ENCODE assay signal across 17 mouse cellular contexts in the genomic region with DNA sequence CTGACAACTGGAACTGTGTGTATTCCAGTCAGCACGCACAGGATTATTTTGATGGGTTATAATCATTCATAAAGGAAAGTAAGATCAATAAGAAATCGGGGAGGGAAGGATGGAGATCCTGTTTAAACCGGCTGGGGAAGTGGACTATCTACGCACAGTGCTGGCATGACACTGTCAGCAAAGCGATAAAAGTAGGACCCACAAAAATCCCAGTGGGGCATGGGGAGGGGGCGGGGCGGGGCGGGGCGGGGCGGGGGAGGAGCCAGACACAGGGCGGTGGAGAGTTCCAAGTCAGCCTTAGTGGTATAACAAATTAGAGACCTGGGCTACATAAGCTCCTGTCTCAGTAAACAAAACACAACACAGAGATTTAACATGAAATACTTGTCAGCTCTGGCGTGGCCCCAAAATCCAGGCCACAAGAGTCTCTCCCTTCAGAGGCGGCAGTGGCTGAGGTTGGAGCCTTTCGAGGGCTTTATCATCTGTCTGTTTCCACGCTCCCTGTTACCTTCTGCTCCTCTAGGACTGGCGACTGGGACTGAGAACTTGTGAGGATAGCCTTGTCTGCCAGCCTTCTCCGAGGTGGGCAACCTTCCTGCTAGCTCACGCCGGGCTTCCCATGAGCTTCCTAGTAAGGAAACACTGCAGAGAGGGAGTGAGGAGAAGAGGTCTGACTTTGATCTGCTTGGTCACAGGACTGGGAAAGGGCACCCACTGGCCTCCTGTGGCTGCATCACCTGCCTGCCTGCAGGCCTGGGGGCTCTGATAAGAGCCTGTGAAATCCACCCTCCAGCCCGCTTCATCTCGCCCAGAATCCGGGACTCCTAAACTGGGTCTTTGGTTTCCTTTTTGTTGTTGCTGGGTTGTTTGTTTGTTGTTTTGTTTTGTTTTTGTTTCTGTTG.
DNase-seq lines count a peak whose midpoint lies in the region; ATAC-seq and TF ChIP-seq lines count a peak whose summit lies in the region.
"Had no signal": no experiment of that assay in that cellular context is flagged by ENCODE, and none has a peak within 500 bp of the region (broad histone marks: within the 10 kb centered on the region; RNA-seq: fewer than 3 reads in every experiment).

No protein-coding gene starts in this region.

- ATAC-seq in lung, embryonic 16.5 days (ENCODE audit: low read depth), result peak; percentile 1; the same call in 1 of the 2 replicates
- peak; percentile 36 for ATAC-seq in megakaryocyte-erythroid progenitor cell, adult 5-6 weeks (replicated peaks; ENCODE audit: low FRiP score, low TSS enrichment, poor library complexity, severe bottlenecking)
- ATAC-seq: activated CD4-positive, CD25-positive, alpha-beta regulatory T cell, adult 4 months; forebrain, embryonic 16.5 days; inflammation-experienced regulatory T-cells, adult 6 months had no signal

- no peak overlapping the region for H3K4me2 ChIP-seq in lung, embryonic 16.5 days (ENCODE audit: low read depth, low read length)
- H3K4me2 ChIP-seq: embryonic facial prominence, embryonic 12.5 days had no signal

- H3K27me3 ChIP-seq in heart, embryonic 10.5 days (ENCODE audit: insufficient read depth, poor library complexity, severe bottlenecking), result 0 out of 2 replicates have a peak, but pooled peaks cover 4% of the 10 kb centered on the region
- H3K27me3 ChIP-seq in lung, embryonic 16.5 days (ENCODE audit: control insufficient read depth, insufficient read depth, low read depth, low read length), result no peaks in the 10 kb centered on the region
- H3K27me3 ChIP-seq in limb, embryonic 10.5 days (ENCODE audit: low read depth, poor library complexity, severe bottlenecking), result no peaks in the 10 kb centered on the region
- H3K27me3 ChIP-seq: embryonic facial prominence, embryonic 12.5 days had no signal

- peak overlapping the region; percentile 81 for H3K27ac ChIP-seq in heart, embryonic 10.5 days
- H3K27ac ChIP-seq in lung, embryonic 16.5 days (ENCODE audit: low read length), result peak overlapping the region; percentile 69
- H3K27ac ChIP-seq in limb, embryonic 10.5 days, result peak overlapping the region; percentile 47; the same call in 1 of the 2 replicates
- H3K27ac ChIP-seq: embryonic facial prominence, embryonic 12.5 days had no signal

- H3K36me3 ChIP-seq in heart, embryonic 10.5 days, result no peaks in the 10 kb centered on the region
- no peaks in the 10 kb centered on the region for H3K36me3 ChIP-seq in lung, embryonic 16.5 days (ENCODE audit: control insufficient read depth, insufficient read depth, low read length)
- no peaks in the 10 kb centered on the region for H3K36me3 ChIP-seq in limb, embryonic 10.5 days
- H3K36me3 ChIP-seq: embryonic facial prominence, embryonic 12.5 days had no signal

- no peak for DNase-seq in heart, embryonic 10.5 days (ENCODE audit: low spot score)
- no peak for DNase-seq in heart, adult 8-10 months (ENCODE audit: low spot score)
- DNase-seq in lung, adult 2 months, result no peak
- DNase-seq in limb, embryonic 10.5 days (ENCODE audit: low spot score), result no peak
- DNase-seq in spleen, postnatal 4 days (ENCODE audit: low spot score in 2 of 2), result no peak
- DNase-seq in layer of hippocampus, adult 18-20 months (ENCODE audit: low spot score in 2 of 2), result no peak
- DNase-seq: cerebellum, postnatal 10 days; kidney, postnatal 25 days; layer of hippocampus, postnatal 36 days; thymus, postnatal 25 days had no signal

- WGBS in heart, embryonic 10.5 days, result 19% methylated on average over 22 of the region's 22 CpGs
- 39% methylated on average over 22 of the region's 22 CpGs for WGBS in lung, embryonic 16.5 days
- WGBS in lung, adult 2 months, result 46% methylated on average over 22 of the region's 22 CpGs
- WGBS in limb, embryonic 10.5 days, result 35% methylated on average over 22 of the region's 22 CpGs

- H3K4me1 ChIP-seq in heart, embryonic 10.5 days, result peaks cover 73% of the 10 kb centered on the region
- H3K4me1 ChIP-seq in lung, embryonic 16.5 days (replicated peaks; ENCODE audit: control insufficient read depth, insufficient read depth, low read length), result peaks cover 64% of the 10 kb centered on the region
- H3K4me1 ChIP-seq in lung, adult 2 months (ENCODE audit: control insufficient read depth, insufficient read depth, low read length), result peaks cover 13% of the 10 kb centered on the region
- H3K4me1 ChIP-seq in limb, embryonic 10.5 days, result peaks cover 25% of the 10 kb centered on the region

- no peaks in the 10 kb centered on the region for H3K9me3 ChIP-seq in heart, embryonic 10.5 days
- no peaks in the 10 kb centered on the region for H3K9me3 ChIP-seq in lung, embryonic 16.5 days (ENCODE audit: control insufficient read depth, low read length)
- H3K9me3 ChIP-seq in limb, embryonic 10.5 days (replicated peaks), result no peaks in the 10 kb centered on the region
- H3K9me3 ChIP-seq: embryonic facial prominence, embryonic 12.5 days; megakaryocyte, embryonic 14.5 days had no signal

- TF ChIP-seq CTCF in lung, adult 2 months (IDR thresholded peaks at IDR 0.05; ENCODE audit: insufficient read depth, low read length), result no peak

- peak overlapping the region; percentile 33 for H3K9ac ChIP-seq in lung, embryonic 16.5 days (ENCODE audit: low read length)
- H3K9ac ChIP-seq: embryonic facial prominence, embryonic 12.5 days had no signal

- H3K4me3 ChIP-seq in heart, embryonic 10.5 days, result no peak overlapping the region
- no peak overlapping the region for H3K4me3 ChIP-seq in lung, embryonic 16.5 days (ENCODE audit: low read length)
- H3K4me3 ChIP-seq in lung, adult 2 months (replicated peaks; ENCODE audit: extremely low read depth, low read depth, low read length), result no peak overlapping the region
- no peak overlapping the region for H3K4me3 ChIP-seq in limb, embryonic 10.5 days
- H3K4me3 ChIP-seq: embryonic facial prominence, embryonic 12.5 days had no signal

- no peak for TF ChIP-seq POLR2A in lung, adult 2 months (IDR thresholded peaks at IDR 0.05; ENCODE audit: borderline replicate concordance, extremely low read depth, low read depth, low read length)
